Mouse (Mus musculus) G1E (cell line): ENCODE results near the gene Trank1.

ENCODE experiments used
- CTCF ChIP-seq: IDR thresholded peaks from 2 replicates; pipeline ENCODE4 v1.5.1; 2012; ENCODE audit warnings: low read depth, low read length, inconsistent platforms, mixed read lengths
- GATA1 ChIP-seq: IDR thresholded peaks from 2 replicates; pipeline ENCODE4 v1.6.1; 2012; ENCODE audit warnings: borderline replicate concordance, low read length, inconsistent platforms, mixed read lengths
- POLR2AphosphoS5 ChIP-seq: IDR thresholded peaks from 2 replicates; pipeline ENCODE4 v1.6.1; 2012; ENCODE audit warnings: low read depth, low read length, inconsistent platforms; ENCODE audit not compliant: insufficient replicate concordance
- TAL1 ChIP-seq: conservative IDR thresholded peaks from 2 replicates; pipeline ENCODE4 v1.6.1; 2012; ENCODE audit warnings: low read depth, low read length, inconsistent platforms, mixed read lengths

DNA sequence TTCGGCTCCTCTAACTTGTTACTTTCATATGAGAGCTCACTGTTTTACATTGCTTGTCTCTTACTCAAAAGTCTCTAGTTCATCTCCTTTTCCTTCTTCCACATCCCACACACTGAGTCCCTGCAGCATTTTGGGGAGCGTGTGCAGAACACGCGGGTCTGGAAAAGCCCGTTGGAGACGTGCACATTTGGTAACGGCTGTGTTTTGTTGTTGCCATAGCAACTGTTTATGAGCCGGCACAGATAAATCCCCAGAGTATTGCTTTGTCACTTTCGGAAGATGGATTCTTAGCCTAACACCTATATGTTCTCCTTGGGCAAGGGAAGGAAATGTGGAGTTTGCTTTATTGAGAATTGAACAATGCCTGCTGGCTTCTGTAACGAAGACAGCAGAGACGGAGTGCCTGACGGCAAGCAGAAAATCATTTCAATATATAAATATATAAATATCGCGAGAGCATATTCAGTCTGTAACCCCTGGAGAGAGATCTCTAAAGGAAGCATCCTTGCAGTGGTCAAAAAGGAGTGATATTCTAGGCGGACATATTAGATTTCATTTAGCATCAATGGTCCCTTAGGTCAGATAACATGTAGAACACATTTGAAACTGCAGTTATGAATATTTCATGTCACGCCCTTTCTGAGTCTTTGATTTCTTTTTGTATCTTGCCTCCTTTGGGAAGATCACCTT, 101.1 kb downstream of the Trank1 start:
- no peak for TF ChIP-seq CTCF
- no peak for TF ChIP-seq GATA1
- no peak for TF ChIP-seq POLR2AphosphoS5
- no peak for TF ChIP-seq TAL1
